Mouse (Mus musculus) lung, postnatal 0 days (tissue): ENCODE measurements at regions not wholly inside any gene's neighbourhood (a gene's known extent, or its start where the extent isn't known, plus 50 kb on each side); places are given as distances from the start of the nearest gene placed in this dataset.
"Not testable (repeated sequence)": the region's sequence is repeated elsewhere in the genome, so short reads cannot be mapped to it uniquely, and the experiment has no call there.

Source experiments
- ATAC-seq: fragments of 200-750 bp; cut with Nextera tagmentation; 2 replicates; pipeline ENCODE4 v1.8.0; 2017; ENCODE audit warnings: moderate library complexity
- DNase-seq: peaks from one replicate; pipeline ENCODE4 v3.0.0-alpha.2; 2016; ENCODE audit warnings: low spot score
- H3K27ac ChIP-seq: fragments of 300-500 bp; sonication (generic); 2 replicates; pipeline ENCODE4 v1.5.1; 2014; ENCODE audit warnings: antibody characterized with exemption, mild to moderate bottlenecking, low read length, mixed read lengths
- H3K27me3 ChIP-seq: fragments of 300-500 bp; sonication (generic); replicated peaks from 2 replicates; pipeline ENCODE4 v1.6.1; 2014; ENCODE audit warnings: low read length, mixed read lengths; ENCODE audit not compliant: insufficient read depth
- H3K36me3 ChIP-seq: fragments of 300-500 bp; sonication (generic); 2 replicates; pipeline ENCODE4 v1.6.1; 2014; ENCODE audit warnings: low read length, mixed read lengths; ENCODE audit not compliant: insufficient read depth
- H3K4me1 ChIP-seq: fragments of 300-500 bp; sonication (generic); 2 replicates; pipeline ENCODE4 v1.6.1; 2014; ENCODE audit warnings: antibody characterized with exemption, low read depth, low read length, mixed read lengths; ENCODE audit not compliant: insufficient read depth
- H3K4me2 ChIP-seq: fragments of 300-500 bp; sonication (generic); replicated peaks from 2 replicates; pipeline ENCODE4 v1.6.1; 2014; ENCODE audit warnings: low read depth, mild to moderate bottlenecking, low read length, moderate library complexity, mixed read lengths
- H3K4me3 ChIP-seq: fragments of 300-500 bp; sonication (generic); 2 replicates; pipeline ENCODE4 v1.5.1; 2014; ENCODE audit warnings: low read depth, low read length
- H3K9ac ChIP-seq: fragments of 300-500 bp; sonication (generic); replicated peaks from 2 replicates; pipeline ENCODE4 v1.6.1; 2014; ENCODE audit warnings: low read depth, mild to moderate bottlenecking
- H3K9me3 ChIP-seq: fragments of 300-500 bp; sonication (generic); 2 replicates; pipeline ENCODE4 v1.6.1; 2016; ENCODE audit warnings: low read length, mixed read lengths
- CTCF ChIP-seq: IDR thresholded peaks from 2 replicates; pipeline ENCODE4 v1.5.1; 2016; ENCODE audit warnings: antibody characterized with exemption, mild to moderate bottlenecking
- EP300 ChIP-seq: IDR thresholded peaks from 2 replicates; pipeline ENCODE4 v1.6.1; 2016; ENCODE audit warnings: antibody characterized with exemption, mild to moderate bottlenecking, control low read depth
- WGBS: fragments of 180-500 bp; shearing (Covaris S2); extraction: QIAGEN DNeasy Blood & Tissue Kit; methylation state at CpG from one replicate; pipeline ENCODE4 v1.1.7; 2014; 5-methylcytosine and 5-hydroxymethylcytosine counted together

DNA sequence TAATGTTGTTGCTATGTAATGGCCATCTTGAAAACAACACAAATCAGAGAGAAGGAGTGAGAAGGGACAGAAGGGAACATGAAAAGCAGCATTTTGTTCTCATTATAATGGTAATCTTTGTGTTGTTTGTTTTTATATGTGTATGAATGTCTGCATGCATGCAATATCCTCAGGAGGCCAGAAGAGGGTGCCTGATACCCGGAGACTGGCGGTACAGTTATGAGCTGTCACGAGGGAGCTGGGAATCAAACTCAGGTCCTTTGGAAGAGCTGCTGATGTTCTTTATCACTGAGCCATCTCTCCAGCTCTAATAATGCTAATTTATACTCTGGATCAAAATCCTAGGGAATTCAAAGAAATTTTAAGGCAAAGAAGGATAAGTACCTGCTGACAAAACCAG, 147.0 kb upstream of the Tenm4 start:
- H3K27me3 ChIP-seq = no peaks in the 10 kb centered on the region
- ATAC-seq = no peak
- no peaks in the 10 kb centered on the region for H3K36me3 ChIP-seq
- H3K4me1 ChIP-seq = no peaks in the 10 kb centered on the region
- H3K27ac ChIP-seq = no peak overlapping the region
- DNase-seq = no peak
- TF ChIP-seq EP300 (no peak), CTCF (no peak)
- 87% methylated on average over 3 of the region's 3 CpGs for WGBS
- H3K9me3 ChIP-seq = no peaks in the 10 kb centered on the region
- H3K4me2 ChIP-seq = no peak overlapping the region
- no peak overlapping the region for H3K9ac ChIP-seq
- H3K4me3 ChIP-seq = no peak overlapping the region

DNA sequence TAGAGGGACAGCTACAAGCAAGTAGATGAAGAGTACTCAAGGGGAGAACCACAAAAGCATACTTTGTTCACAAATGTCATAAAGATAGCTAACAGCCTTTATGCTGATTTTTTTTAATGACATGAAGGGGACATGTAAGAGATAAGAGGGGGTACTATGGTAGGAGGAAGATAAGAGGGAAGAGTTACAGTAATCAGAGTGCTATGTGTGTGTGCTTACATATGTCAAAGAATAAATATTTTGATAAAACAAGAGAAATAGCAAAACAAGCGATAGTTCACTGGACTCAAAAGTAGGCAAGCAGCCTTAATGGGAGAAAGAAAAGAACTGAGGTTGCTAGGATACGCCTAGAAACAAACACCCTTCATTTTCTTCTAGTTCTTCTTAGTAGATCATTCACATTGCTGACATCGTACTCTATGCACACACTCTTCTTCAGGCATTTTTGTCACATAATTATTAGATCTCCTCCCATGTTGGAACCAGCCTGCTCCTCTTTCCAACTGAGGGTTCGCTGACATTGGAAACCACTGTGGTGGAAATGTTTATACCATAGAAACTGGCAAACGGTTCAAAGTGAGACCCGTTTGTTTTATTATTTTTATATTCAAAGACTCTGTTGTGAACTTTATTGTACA, 144.1 kb upstream of the Tenm4 start:
- Histone ChIP-seq H3K36me3 (no peaks in the 10 kb centered on the region), H3K27ac (no peak overlapping the region), H3K4me1 (no peaks in the 10 kb centered on the region), H3K27me3 (no peaks in the 10 kb centered on the region), H3K9ac (no peak overlapping the region), H3K4me2 (no peak overlapping the region), H3K4me3 (no peak overlapping the region), H3K9me3 (no peaks in the 10 kb centered on the region)
- WGBS = 45% methylated on average over 6 of the region's 6 CpGs
- ATAC-seq = peak; percentile 46
- TF ChIP-seq CTCF = no peak
- peak; percentile 27 for DNase-seq

DNA sequence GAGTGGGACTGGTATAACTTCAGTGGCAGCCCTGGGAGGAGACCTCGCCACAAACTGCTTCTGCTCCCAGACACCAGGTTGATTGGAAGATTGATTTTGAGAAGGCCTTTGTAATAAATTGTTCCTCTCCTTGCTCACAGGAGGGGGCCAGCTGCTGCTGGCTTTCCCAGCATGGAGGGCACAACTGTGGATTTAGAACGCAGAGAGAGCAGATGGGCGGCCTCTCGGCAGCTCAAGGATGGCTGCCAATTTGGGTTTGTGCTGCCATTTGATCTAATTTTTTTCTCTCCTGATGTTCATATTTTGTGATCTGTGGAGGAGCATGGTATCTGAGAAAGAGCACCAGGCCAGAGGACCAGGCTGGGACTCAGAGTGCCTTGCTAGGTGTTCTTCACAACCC, 137.4 kb upstream of the Tenm4 start:
- Histone ChIP-seq H3K4me2 (no peak overlapping the region), H3K36me3 (no peaks in the 10 kb centered on the region), H3K27ac (no peak overlapping the region), H3K9me3 (no peaks in the 10 kb centered on the region), H3K4me3 (no peak overlapping the region), H3K9ac (no peak overlapping the region), H3K27me3 (no peaks in the 10 kb centered on the region), H3K4me1 (no peaks in the 10 kb centered on the region)
- WGBS = 96% methylated on average over 4 of the region's 4 CpGs
- ATAC-seq (no peak), DNase-seq (no peak)
- TF ChIP-seq CTCF (no peak), EP300 (no peak)

DNA sequence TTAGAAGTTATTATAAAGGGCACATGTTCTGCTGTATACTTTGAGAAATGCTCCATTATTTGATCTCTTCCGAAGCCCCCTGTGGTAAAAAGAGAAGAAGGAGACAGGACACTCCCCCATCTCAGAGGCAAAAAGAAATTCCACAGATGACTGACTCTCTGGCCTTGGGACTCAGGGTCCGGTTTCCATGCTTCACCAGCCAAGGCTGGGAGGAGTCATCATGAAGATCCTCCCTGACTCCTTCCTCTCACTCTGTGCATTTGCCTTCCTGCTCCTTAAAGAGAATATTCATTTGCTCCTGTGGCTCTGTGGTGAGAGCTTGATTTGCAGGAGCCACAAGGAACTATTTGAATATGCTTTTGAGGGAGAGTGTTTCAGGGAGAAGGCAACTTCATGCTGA, 135.6 kb upstream of the Tenm4 start:
- no peak for DNase-seq

DNA sequence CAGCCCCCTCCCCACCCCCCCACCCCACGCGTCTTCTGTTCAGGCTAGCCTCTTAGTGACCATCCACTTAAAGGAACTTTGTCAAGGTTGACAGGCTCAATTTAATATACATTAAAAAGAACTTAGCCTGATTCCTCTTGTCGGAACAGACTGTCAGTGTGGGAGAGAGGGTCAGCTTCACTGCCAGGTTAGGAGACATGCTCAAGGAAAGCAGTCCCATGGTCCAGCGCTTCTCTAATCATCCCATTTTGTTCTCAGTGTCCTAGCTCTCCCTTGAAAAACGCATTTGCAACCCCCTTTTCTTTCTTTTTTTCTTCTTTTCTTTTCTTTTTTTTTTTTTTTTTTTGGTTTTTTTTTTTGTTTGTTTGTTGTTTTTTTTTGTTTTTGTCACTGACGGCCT, 131.4 kb upstream of the Tenm4 start:
- Histone ChIP-seq H3K27me3 (no peaks in the 10 kb centered on the region), H3K9me3 (no peaks in the 10 kb centered on the region), H3K4me1 (no peaks in the 10 kb centered on the region), H3K27ac (no peak overlapping the region), H3K4me3 (no peak overlapping the region), H3K4me2 (no peak overlapping the region), H3K9ac (no peak overlapping the region), H3K36me3 (no peaks in the 10 kb centered on the region)
- no peak for ATAC-seq
- TF ChIP-seq EP300 (no peak), CTCF (no peak)
- DNase-seq = no peak
- 70% methylated on average over 6 of the region's 6 CpGs for WGBS

More for the DNA sequence above, 135.6 kb upstream of the Tenm4 start:
- Histone ChIP-seq H3K4me2 (no peak overlapping the region), H3K27ac (no peak overlapping the region), H3K4me1 (no peaks in the 10 kb centered on the region), H3K4me3 (no peak overlapping the region), H3K9me3 (no peaks in the 10 kb centered on the region), H3K9ac (no peak overlapping the region), H3K36me3 (no peaks in the 10 kb centered on the region), H3K27me3 (no peaks in the 10 kb centered on the region)
- 46% methylated on average over 2 of the region's 2 CpGs for WGBS
- TF ChIP-seq EP300 = no peak
- no peak for ATAC-seq

DNA sequence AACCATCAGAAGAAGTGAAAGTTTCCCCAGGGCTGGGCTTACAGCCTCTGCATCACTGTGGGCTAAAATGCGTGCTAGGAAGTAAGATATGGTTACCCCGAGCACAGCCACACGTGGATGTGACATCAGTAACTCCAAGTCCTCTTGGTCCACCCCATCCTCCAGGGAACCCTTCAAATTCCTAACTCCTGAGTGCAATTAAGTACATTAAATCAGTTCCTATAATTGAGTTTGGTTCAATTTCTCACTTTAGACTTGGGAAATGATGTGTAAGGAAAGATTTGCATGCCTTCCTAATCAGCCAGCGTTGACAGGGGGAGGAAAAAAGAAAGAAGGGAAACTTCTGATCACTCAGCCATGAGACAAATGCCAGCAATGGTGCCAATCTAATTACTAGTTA, 129.2 kb upstream of the Tenm4 start:
- ATAC-seq (no peak), DNase-seq (no peak)
- Histone ChIP-seq H3K9ac (no peak overlapping the region), H3K4me2 (no peak overlapping the region), H3K36me3 (no peaks in the 10 kb centered on the region), H3K4me3 (no peak overlapping the region), H3K9me3 (no peaks in the 10 kb centered on the region), H3K4me1 (no peaks in the 10 kb centered on the region), H3K27ac (no peak overlapping the region), H3K27me3 (no peaks in the 10 kb centered on the region)
- WGBS = 75% methylated on average over 4 of the region's 4 CpGs
- TF ChIP-seq EP300 (no peak), CTCF (no peak)

DNA sequence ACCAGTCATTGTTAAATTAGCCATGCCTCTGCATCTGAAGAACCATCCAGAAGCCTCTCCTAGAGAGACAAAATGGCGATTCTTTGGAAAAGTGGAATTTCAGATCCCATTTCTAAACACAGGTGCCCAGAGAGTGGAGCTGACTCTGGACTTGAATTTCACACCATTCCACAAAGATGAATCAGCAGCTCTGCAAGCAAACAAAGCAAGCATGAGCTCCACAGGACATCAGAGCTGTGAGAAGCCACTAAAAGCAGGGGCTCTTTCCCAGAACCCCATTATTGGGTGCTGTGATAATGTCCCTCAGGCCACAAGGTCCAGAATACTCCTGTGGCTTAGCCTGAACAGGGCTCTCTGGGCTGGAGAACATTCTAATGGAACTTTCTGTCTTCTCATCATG, 119.4 kb upstream of the Tenm4 start:
- no peaks in the 10 kb centered on the region for H3K9me3 ChIP-seq
- ATAC-seq (no peak), DNase-seq (no peak)
- 80% methylated on average over 1 of the region's 1 CpGs for WGBS
- H3K27me3 ChIP-seq = no peaks in the 10 kb centered on the region
- H3K4me2 ChIP-seq = no peak overlapping the region
- no peak overlapping the region for H3K4me3 ChIP-seq
- no peak overlapping the region for H3K27ac ChIP-seq
- no peak for TF ChIP-seq EP300
- no peak overlapping the region for H3K9ac ChIP-seq
- no peaks in the 10 kb centered on the region for H3K36me3 ChIP-seq
- no peaks in the 10 kb centered on the region for H3K4me1 ChIP-seq

DNA sequence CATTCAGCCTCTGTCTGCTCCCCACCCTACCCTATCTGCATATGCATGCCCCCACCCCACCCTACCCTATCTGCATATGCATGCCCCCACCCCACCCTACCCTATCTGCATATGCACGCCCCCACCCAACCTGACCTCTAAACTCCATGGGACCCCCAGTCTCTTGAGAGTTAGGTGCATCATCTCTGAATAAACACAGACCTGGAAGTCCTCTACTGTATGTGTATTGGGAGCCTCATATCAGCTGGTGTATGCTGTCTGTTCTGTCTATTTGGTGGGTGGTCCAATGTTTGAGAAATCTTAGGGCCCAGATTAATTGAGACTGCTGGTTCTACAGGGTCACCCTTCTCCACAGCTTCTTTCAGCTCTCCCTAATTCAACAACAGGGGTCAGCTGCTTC, 109.4 kb upstream of the Tenm4 start:
- H3K4me3 ChIP-seq, H3K9me3 ChIP-seq, H3K27me3 ChIP-seq, H3K27ac ChIP-seq, H3K4me1 ChIP-seq, DNase-seq, H3K9ac ChIP-seq, H3K4me2 ChIP-seq, ATAC-seq, H3K36me3 ChIP-seq: not testable (repeated sequence)
- 75% methylated on average over 1 of the region's 1 CpGs for WGBS
